Mouse (Mus musculus) lung, postnatal 36 days (tissue): ENCODE results near the gene Wdsub1.

Source experiments
- DNase-seq: peaks from one replicate; pipeline ENCODE4 v3.0.0; 2022; ENCODE audit warnings: mixed read lengths

The Wdsub1 gene

DNA sequence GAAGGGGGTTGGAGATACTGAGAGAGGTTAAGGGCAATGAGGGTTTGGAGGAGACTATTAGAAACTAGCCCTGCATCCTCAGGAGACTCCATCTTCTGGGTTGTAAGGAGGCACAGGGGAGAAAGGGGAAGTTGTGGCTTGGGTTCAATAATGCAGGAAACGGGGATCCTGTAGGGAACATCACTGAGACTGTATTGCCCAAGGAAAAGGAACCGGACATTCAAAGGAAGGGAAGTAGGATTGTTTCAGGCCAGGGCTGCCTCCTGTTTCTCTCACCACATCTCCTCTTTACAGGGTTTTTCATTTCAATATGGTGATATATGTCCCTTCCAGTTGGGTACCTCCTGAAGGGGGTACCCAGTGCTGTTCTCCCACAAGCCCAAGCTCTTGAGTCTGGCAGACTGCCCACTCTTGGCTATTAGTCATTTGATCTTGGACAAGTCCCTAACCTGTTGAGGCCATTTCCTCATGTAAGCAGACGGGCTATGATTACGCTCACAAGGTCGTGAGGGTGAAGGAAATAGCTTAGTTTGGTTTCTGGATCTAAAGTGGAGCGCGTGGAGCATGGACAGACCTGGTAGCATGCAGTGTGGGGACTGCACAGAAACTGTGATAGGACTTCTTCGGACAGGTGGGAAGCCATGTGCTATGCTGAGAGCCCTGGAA, 79.5 kb downstream of the Wdsub1 start:
- DNase-seq: peak; percentile 19
